Comparison of ENCODE assay signal across 8 mouse cellular contexts in genomic region chr8:9227779-9228464, GRCm38 (mm10).
A peak's percentile ranks its signal among the peaks of the same experiment; 100 is the strongest.
DNase-seq lines count a peak whose midpoint lies in the region; ATAC-seq lines count a peak whose summit lies in the region.

No protein-coding gene starts in this region.

- DNase-seq in ES-CJ7 (ENCODE audit: low read depth, low spot score): peak; percentile 70
- DNase-seq in adrenal gland, adult 8-10 months: peak; percentile 26
- peak; percentile 86 for DNase-seq in embryo, embryonic 11 days
- peak; percentile 68 to 79 for DNase-seq in layer of hippocampus, postnatal 10 days (ENCODE audit: low spot score in 2 of 2)
- peak; percentile 40 to 61 for DNase-seq in lung, postnatal 4 days
- peak; percentile 62 for DNase-seq in right cerebral cortex, postnatal 14 days
- DNase-seq in T-cell, adult 2 months (ENCODE audit: low spot score): no peak

- WGBS in hindbrain, embryonic 12.5 days: 40% methylated on average over 19 of the region's 19 CpGs

- no peak overlapping the region for H3K4me2 ChIP-seq in hindbrain, embryonic 12.5 days (replicated peaks)

- no peak overlapping the region for H3K4me3 ChIP-seq in hindbrain, embryonic 12.5 days

- H3K4me1 ChIP-seq in hindbrain, embryonic 12.5 days: peaks cover 3% of the 10 kb centered on the region; the same call in 1 of the 2 replicates

- no peaks in the 10 kb centered on the region for H3K36me3 ChIP-seq in hindbrain, embryonic 12.5 days

- H3K27me3 ChIP-seq in hindbrain, embryonic 12.5 days: 0 out of 2 replicates have a peak, but pooled peaks cover 2% of the 10 kb centered on the region

- H3K9me3 ChIP-seq in hindbrain, embryonic 12.5 days (replicated peaks): no peaks in the 10 kb centered on the region

- H3K9ac ChIP-seq in hindbrain, embryonic 12.5 days: no peak overlapping the region

- peak overlapping the region; percentile 58; the same call in 1 of the 2 replicates for H3K27ac ChIP-seq in hindbrain, embryonic 12.5 days

- peak; percentile 87 for ATAC-seq in hindbrain, embryonic 12.5 days (ENCODE audit: low FRiP score)
